Mouse (Mus musculus) heart, embryonic 14.5 days (tissue): ENCODE measurements at regions not wholly inside any gene's neighbourhood (a gene's known extent, or its start where the extent isn't known, plus 50 kb on each side); places are given as distances from the start of the nearest gene placed in this dataset.

Experiments
- ATAC-seq: fragments of 200-750 bp; cut with Nextera tagmentation; 2 replicates; pipeline ENCODE4 v1.8.0; 2017; ENCODE audit warnings: low read depth, moderate TSS enrichment; ENCODE audit not compliant: insufficient number of reproducible peaks, insufficient read depth, low FRiP score
- H3K27ac ChIP-seq, 2 experiments: fragments of 200-500 bp in 1 of 2; fragments of 300-500 bp in 1 of 2; sonication (generic) in 1 of 2; replicated peaks in 1 of 2; 2 replicates each; pipeline ENCODE4 v1.5.1; 2012 to 2014; ENCODE audit warnings: low read depth in 2 of 2, low read length in 2 of 2, control low read depth in 1 of 2, mild to moderate bottlenecking in 1 of 2, mixed read lengths in 1 of 2; ENCODE audit not compliant: control insufficient read depth in 1 of 2, insufficient read depth in 1 of 2
- H3K27me3 ChIP-seq: fragments of 300-500 bp; sonication (generic); 2 replicates; pipeline ENCODE4 v1.6.1; 2014; ENCODE audit warnings: mild to moderate bottlenecking, low read length, control low read depth; ENCODE audit not compliant: control insufficient read depth, insufficient read depth
- H3K36me3 ChIP-seq: fragments of 300-500 bp; sonication (generic); 2 replicates; pipeline ENCODE4 v1.6.1; 2014; ENCODE audit warnings: mild to moderate bottlenecking, control low read depth, low read length, mixed read lengths; ENCODE audit not compliant: control insufficient read depth, insufficient read depth
- H3K4me1 ChIP-seq, 2 experiments: fragments of 200-500 bp in 1 of 2; fragments of 300-500 bp in 1 of 2; sonication (generic) in 1 of 2; 2 replicates each; pipeline ENCODE4 v1.6.1; 2012 to 2014; ENCODE audit warnings: low read length in 2 of 2, control low read depth in 1 of 2, mixed read lengths in 1 of 2; ENCODE audit not compliant: control insufficient read depth in 2 of 2, insufficient read depth in 2 of 2
- H3K4me2 ChIP-seq: fragments of 300-500 bp; sonication (generic); 2 replicates; pipeline ENCODE4 v1.6.1; 2014; ENCODE audit warnings: mild to moderate bottlenecking, low read length
- H3K4me3 ChIP-seq, 2 experiments: fragments of 200-500 bp in 1 of 2; fragments of 300-500 bp in 1 of 2; sonication (generic) in 1 of 2; 2 replicates each; pipeline ENCODE4 v1.5.1; 2012 to 2014; ENCODE audit warnings: low read length in 2 of 2, mild to moderate bottlenecking in 2 of 2, control low read depth in 1 of 2, low read depth in 1 of 2, moderate library complexity in 1 of 2; ENCODE audit not compliant: control insufficient read depth in 1 of 2, insufficient read depth in 1 of 2
- H3K9ac ChIP-seq: fragments of 300-500 bp; sonication (generic); 2 replicates; pipeline ENCODE4 v1.6.1; 2014; ENCODE audit warnings: mild to moderate bottlenecking, low read length
- H3K9me3 ChIP-seq: fragments of 300-500 bp; sonication (generic); 2 replicates; pipeline ENCODE4 v1.6.1; 2016; ENCODE audit warnings: low read length, control low read depth; ENCODE audit not compliant: control insufficient read depth
- WGBS: fragments of 180-500 bp; shearing (Covaris S2); extraction: QIAGEN DNeasy Blood & Tissue Kit; methylation state at CpG from one replicate; pipeline ENCODE4 v1.1.7; 2014; 5-methylcytosine and 5-hydroxymethylcytosine counted together

- no peak overlapping the region for H3K9ac ChIP-seq
- peaks cover 0 to 4% of the 10 kb centered on the region in 2 experiments; a peak in 2 of 4 replicates for H3K4me1 ChIP-seq
- H3K36me3 ChIP-seq: no peaks in the 10 kb centered on the region
- H3K27ac ChIP-seq: no peak overlapping the region
- ATAC-seq: no peak
- no peaks in the 10 kb centered on the region for H3K9me3 ChIP-seq
- 64% methylated on average over 5 of the region's 5 CpGs for WGBS
- no peaks in the 10 kb centered on the region for H3K27me3 ChIP-seq
- H3K4me2 ChIP-seq: no peak overlapping the region
- H3K4me3 ChIP-seq: no peak overlapping the region
Observed at GRCm38 (mm10) chr8:77829126-77829748, 105.0 kb upstream of the Ednra start.

DNA sequence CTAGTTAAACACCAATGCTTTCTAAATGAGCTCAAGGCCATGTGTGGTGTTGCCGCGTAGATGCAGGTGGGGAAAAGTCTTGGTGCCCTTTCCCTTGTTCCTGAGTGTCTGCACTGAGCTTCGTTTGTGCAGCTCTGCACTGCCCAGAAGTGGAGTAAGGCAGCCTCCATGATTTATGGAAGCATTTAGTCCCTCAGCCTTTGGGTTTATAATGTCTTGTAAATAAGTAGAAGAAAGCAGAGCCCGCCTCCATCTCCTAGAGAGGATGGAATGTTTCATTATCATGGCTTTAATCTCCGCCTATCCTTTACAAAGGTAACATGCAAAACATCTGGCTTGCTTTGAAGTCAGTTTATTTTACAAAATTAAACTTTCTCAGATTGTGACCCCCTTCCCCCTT, 105.5 kb upstream of the Ednra start:
- no peaks in the 10 kb centered on the region for H3K36me3 ChIP-seq
- 90% methylated on average over 5 of the region's 5 CpGs for WGBS
- H3K27ac ChIP-seq: no peak overlapping the region
- H3K4me1 ChIP-seq: peaks cover 0 to 4% of the 10 kb centered on the region in 2 experiments; a peak in 2 of 4 replicates
- no peak overlapping the region for H3K4me3 ChIP-seq
- H3K9me3 ChIP-seq: no peaks in the 10 kb centered on the region
- H3K27me3 ChIP-seq: no peaks in the 10 kb centered on the region
- ATAC-seq: no peak
- H3K4me2 ChIP-seq: no peak overlapping the region
- no peak overlapping the region for H3K9ac ChIP-seq

GRCm38 (mm10) chr8:77834283-77834682, 110.0 kb upstream of the Ednra start:
- Histone ChIP-seq H3K4me3 (no peak overlapping the region), H3K4me2 (no peak overlapping the region), H3K36me3 (no peaks in the 10 kb centered on the region), H3K9me3 (no peaks in the 10 kb centered on the region), H3K9ac (no peak overlapping the region), H3K27me3 (no peaks in the 10 kb centered on the region), H3K4me1 (no peaks in the 10 kb centered on the region), H3K27ac (no peak overlapping the region)
- WGBS: 63% methylated on average over 6 of the region's 6 CpGs
- ATAC-seq: no peak

DNA sequence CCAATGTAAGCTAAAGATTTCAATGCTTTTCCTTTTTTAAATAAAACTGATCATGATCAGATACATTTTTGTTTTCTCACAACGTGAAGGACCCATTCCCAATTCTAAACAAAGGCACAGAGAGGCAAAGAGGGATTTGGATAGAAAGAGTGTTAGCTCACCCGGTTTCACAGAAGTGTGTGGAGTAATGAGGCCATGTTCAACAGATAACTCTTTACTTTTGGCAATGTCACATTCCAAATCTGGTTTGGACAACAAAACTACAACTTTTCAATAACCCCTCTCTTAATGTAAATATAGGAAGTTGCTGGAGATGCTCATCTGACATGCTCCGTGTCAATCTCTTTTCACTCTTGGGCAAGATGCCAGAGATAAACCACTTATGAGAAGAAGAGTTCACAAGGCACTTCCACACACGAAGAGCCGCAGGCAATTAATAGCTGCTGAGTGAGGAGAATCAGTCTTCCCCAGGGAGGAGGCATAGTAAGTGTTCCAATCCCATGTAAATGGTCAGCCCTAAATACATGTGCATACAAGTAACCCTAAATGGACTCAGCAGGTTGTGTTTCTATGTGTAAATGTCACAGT, 112.7 kb upstream of the Ednra start:
- no peaks in the 10 kb centered on the region for H3K36me3 ChIP-seq
- no peak overlapping the region for H3K27ac ChIP-seq
- no peaks in the 10 kb centered on the region for H3K9me3 ChIP-seq
- H3K9ac ChIP-seq: no peak overlapping the region
- H3K4me1 ChIP-seq: no peaks in the 10 kb centered on the region
- no peak overlapping the region for H3K4me3 ChIP-seq
- no peaks in the 10 kb centered on the region for H3K27me3 ChIP-seq
- ATAC-seq: no peak
- WGBS: 55% methylated on average over 5 of the region's 5 CpGs
- no peak overlapping the region for H3K4me2 ChIP-seq

- H3K4me3 ChIP-seq: no peak overlapping the region
- no peak overlapping the region for H3K27ac ChIP-seq
- no peaks in the 10 kb centered on the region for H3K9me3 ChIP-seq
- H3K27me3 ChIP-seq: no peaks in the 10 kb centered on the region
- no peak overlapping the region for H3K9ac ChIP-seq
- H3K36me3 ChIP-seq: no peaks in the 10 kb centered on the region
- 42% methylated on average over 7 of the region's 7 CpGs for WGBS
- no peak overlapping the region for H3K4me2 ChIP-seq
- ATAC-seq: no peak
- no peaks in the 10 kb centered on the region for H3K4me1 ChIP-seq
Observed at GRCm38 (mm10) chr8:77842392-77843139, 118.3 kb upstream of the Ednra start.

DNA sequence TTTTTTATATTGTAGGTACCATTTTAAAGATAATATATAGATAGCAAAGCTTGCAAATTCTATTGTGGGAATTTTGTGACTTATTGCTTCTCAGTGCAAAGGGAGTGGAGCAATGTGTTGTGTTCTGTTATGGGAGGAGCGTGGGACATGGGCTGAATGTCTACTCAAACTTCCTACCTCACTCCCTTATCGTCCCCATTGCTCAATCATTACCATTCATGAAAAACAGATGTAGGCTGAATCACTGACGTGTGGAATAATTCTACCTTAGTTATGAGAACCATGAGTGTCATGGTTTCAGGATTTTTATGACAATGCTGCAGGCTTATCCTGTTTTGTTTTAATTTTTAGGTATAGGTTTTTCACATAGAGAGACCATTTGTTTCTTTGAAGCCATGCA, 119.0 kb upstream of the Ednra start:
- Histone ChIP-seq H3K9me3 (no peaks in the 10 kb centered on the region), H3K27ac (no peak overlapping the region), H3K4me3 (no peak overlapping the region), H3K9ac (no peak overlapping the region), H3K4me2 (no peak overlapping the region), H3K27me3 (no peaks in the 10 kb centered on the region), H3K4me1 (no peaks in the 10 kb centered on the region), H3K36me3 (no peaks in the 10 kb centered on the region)
- no peak for ATAC-seq
- 75% methylated on average over 3 of the region's 3 CpGs for WGBS

GRCm38 (mm10) chr8:77850523-77850922, 126.3 kb upstream of the Ednra start:
- Histone ChIP-seq H3K9me3 (peaks cover 5% of the 10 kb centered on the region; the same call in 1 of the 2 replicates), H3K4me3 (no peak overlapping the region), H3K4me2 (no peak overlapping the region), H3K27ac (no peak overlapping the region), H3K9ac (no peak overlapping the region), H3K4me1 (no peaks in the 10 kb centered on the region), H3K27me3 (no peaks in the 10 kb centered on the region), H3K36me3 (no peaks in the 10 kb centered on the region)
- 54% methylated on average over 5 of the region's 5 CpGs for WGBS
- no peak for ATAC-seq
